Mouse (Mus musculus) stomach, embryonic 14.5 days (tissue): ENCODE results near the gene Ehbp1l1. TPM values are rescaled to one million over a fixed set of nuclear protein-coding genes. Genes with fewer than 3 reads are reported as not detected.

Experiments
- ATAC-seq: fragments of 200-750 bp; cut with Nextera tagmentation; 2 replicates; pipeline ENCODE4 v1.8.0; 2017; ENCODE audit warnings: low read depth, moderate TSS enrichment; ENCODE audit not compliant: insufficient number of reproducible peaks, insufficient read depth, low FRiP score
- H3K27ac ChIP-seq: fragments of 300-500 bp; sonication (generic); 2 replicates; pipeline ENCODE4 v1.5.1; 2014; ENCODE audit warnings: mild to moderate bottlenecking, low read length, moderate library complexity, mixed read lengths
- H3K27me3 ChIP-seq: fragments of 300-500 bp; sonication (generic); 2 replicates; pipeline ENCODE4 v1.6.1; 2014; ENCODE audit warnings: low read length, control low read depth, mixed read lengths; ENCODE audit not compliant: control insufficient read depth, insufficient read depth
- H3K36me3 ChIP-seq: fragments of 300-500 bp; sonication (generic); 2 replicates; pipeline ENCODE4 v1.6.1; 2014; ENCODE audit warnings: mild to moderate bottlenecking, control low read depth, low read length, moderate library complexity, mixed read lengths; ENCODE audit not compliant: control insufficient read depth, insufficient read depth
- H3K4me1 ChIP-seq: fragments of 300-500 bp; sonication (generic); 2 replicates; pipeline ENCODE4 v1.6.1; 2014; ENCODE audit warnings: low read length, control low read depth, mixed read lengths; ENCODE audit not compliant: control insufficient read depth, insufficient read depth
- H3K4me2 ChIP-seq: fragments of 300-500 bp; sonication (generic); replicated peaks from 2 replicates; pipeline ENCODE4 v1.6.1; 2014; ENCODE audit warnings: low read depth, low read length, control low read depth
- H3K4me3 ChIP-seq: fragments of 300-500 bp; sonication (generic); 2 replicates; pipeline ENCODE4 v1.5.1; 2014; ENCODE audit warnings: low read depth, low read length, control low read depth
- H3K9ac ChIP-seq: fragments of 300-500 bp; sonication (generic); replicated peaks from 2 replicates; pipeline ENCODE4 v1.6.1; 2014; ENCODE audit warnings: low read depth, mild to moderate bottlenecking, control low read depth, low read length, moderate library complexity, mixed read lengths
- H3K9me3 ChIP-seq: fragments of 300-500 bp; sonication (generic); 2 replicates; pipeline ENCODE4 v1.6.1; 2016; ENCODE audit warnings: low read depth, low read length, control low read depth; ENCODE audit not compliant: control insufficient read depth
- WGBS: fragments of 180-500 bp; shearing (Covaris S2); extraction: QIAGEN DNeasy Blood & Tissue Kit; methylation state at CpG from one replicate; pipeline ENCODE4 v1.1.7; 2014; 5-methylcytosine and 5-hydroxymethylcytosine counted together
- polyA plus RNA-seq: library from polyadenylated mRNA; unstranded; fragments of >200 nt; fragmentation: Nextera tagmentation; extraction: Ambion mirVana; gene quantifications from 2 replicates; pipeline ENCODE4 v1.2.1, GENCODE M21; 2014

Gene Ehbp1l1
- polyA plus RNA-seq, 1 experiment from 2014 or later = 36.7 TPM

DNA sequence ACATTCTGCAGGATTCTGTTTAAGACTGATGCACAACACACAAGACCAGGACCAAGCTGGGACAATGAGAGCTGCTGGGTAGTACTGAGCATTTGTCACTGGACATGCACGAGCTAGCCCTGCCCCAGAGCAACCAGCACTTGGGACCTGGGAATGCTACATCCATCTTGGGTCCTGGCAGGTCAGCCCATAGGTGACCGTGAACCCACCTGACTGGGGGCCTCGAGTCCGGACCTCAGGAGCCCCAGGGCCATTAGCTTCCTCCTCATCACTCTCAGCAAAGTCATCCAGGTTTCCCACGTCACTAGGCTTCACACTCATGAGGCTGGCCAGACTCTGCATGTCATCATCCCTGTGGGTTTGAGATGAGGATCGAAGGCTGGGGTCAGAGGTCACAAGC is 4.9 kb downstream of the Ehbp1l1 start:
- Histone ChIP-seq H3K9ac (no peak overlapping the region), H3K4me2 (no peak overlapping the region), H3K9me3 (no peaks in the 10 kb centered on the region), H3K4me1 (peaks cover 12% of the 10 kb centered on the region), H3K4me3 (no peak overlapping the region), H3K27me3 (no peaks in the 10 kb centered on the region), H3K27ac (no peak overlapping the region), H3K36me3 (peaks cover 43% of the 10 kb centered on the region)
- ATAC-seq = no peak
- 85% methylated on average over 6 of the region's 6 CpGs for WGBS

- Histone ChIP-seq H3K4me1 (peaks cover 14% of the 10 kb centered on the region; the same call in 1 of the 2 replicates), H3K9ac (no peak overlapping the region), H3K9me3 (no peaks in the 10 kb centered on the region), H3K4me2 (no peak overlapping the region), H3K36me3 (peaks cover 41% of the 10 kb centered on the region), H3K4me3 (no peak overlapping the region), H3K27ac (no peak overlapping the region), H3K27me3 (no peaks in the 10 kb centered on the region)
- no peak for ATAC-seq
- 52% methylated on average over 10 of the region's 10 CpGs for WGBS
Observed at GRCm38 (mm10) chr19:5716955-5717354, 9.2 kb downstream of the Ehbp1l1 start.

DNA sequence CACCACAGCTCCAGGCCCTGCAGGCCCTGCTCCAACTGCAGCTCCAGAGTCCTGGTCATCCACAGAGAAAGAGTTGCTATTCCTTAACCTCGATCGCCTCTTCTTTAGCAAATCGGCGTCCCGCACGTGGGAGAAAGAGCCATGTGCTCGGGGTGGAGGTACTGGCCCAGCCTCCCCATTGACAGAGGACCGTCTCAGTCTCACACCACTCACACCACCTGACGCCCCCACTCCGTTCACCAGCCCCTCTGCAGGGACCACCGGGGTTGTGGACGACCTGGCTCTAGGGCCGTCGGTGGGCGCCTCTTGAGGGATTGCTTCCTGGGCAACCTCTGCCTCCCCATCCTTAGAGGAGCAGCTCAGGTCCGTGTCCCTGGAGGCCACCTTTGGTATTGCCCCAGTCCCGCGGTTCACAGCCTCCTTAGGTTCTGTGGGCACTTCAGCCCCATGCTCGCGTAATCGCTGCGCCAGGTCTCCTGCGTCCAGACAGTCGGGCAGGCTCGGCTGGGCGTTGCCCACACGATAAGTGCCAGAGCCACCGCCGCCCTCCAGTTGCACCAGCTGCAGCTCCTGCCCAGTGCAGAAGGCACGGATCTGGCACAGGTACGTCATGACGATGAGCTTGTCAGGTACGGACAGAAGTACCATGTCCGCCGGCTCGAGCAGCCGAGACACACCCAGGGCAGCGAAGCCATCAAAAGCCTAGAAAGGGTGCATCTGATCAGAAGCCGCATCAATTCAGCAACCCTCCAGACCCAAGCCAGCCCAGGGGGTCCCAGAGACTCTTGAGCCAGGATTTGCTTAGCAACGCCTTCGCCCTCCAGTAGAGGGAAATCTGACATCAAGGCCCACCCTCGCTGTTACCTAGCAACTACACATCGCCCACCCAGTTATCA is 10.1 kb downstream of the Ehbp1l1 start:
- Histone ChIP-seq H3K9ac (no peak overlapping the region), H3K4me2 (no peak overlapping the region), H3K27ac (no peak overlapping the region), H3K9me3 (no peaks in the 10 kb centered on the region), H3K4me1 (peaks cover 14% of the 10 kb centered on the region; the same call in 1 of the 2 replicates), H3K27me3 (no peaks in the 10 kb centered on the region), H3K36me3 (peaks cover 41% of the 10 kb centered on the region), H3K4me3 (no peak overlapping the region)
- WGBS = 29% methylated on average over 43 of the region's 43 CpGs
- peak; percentile 33 for ATAC-seq

DNA sequence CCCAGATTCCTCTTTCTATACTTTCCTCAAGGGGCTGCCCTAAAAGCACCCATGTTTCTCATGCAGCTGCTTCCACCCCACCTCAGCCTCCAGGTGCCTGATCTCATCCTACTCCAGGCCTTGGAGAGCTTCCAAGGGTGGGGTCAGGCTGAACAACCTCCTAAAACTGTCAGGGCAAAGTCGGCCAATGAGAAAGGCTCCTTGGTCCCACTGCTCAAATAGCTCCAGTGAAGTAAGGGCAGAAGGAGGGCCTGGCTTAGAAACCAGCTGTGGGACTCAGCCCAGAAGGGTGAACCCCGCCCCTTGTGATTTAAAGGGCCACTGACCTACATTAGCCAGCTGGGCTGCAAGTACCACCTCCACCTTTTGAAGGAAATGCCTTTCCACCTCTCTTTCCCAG is 12.4 kb downstream of the Ehbp1l1 start:
- ATAC-seq = peak; percentile 83
- Histone ChIP-seq H3K36me3 (peaks cover 29% of the 10 kb centered on the region), H3K4me1 (peaks cover 14% of the 10 kb centered on the region; the same call in 1 of the 2 replicates), H3K27me3 (no peaks in the 10 kb centered on the region), H3K27ac (peak overlapping the region; percentile 74), H3K4me3 (no peak overlapping the region), H3K9ac (no peak overlapping the region), H3K4me2 (0 out of 2 replicates have a peak overlapping the region, but pooled peaks have one; percentile 3), H3K9me3 (no peaks in the 10 kb centered on the region)
- 10% methylated on average over 2 of the region's 2 CpGs for WGBS

GRCm38 (mm10) chr19:5713255-5713654 is 12.9 kb downstream of the Ehbp1l1 start:
- no peaks in the 10 kb centered on the region for H3K27me3 ChIP-seq
- no peak overlapping the region for H3K9ac ChIP-seq
- no peaks in the 10 kb centered on the region for H3K9me3 ChIP-seq
- H3K36me3 ChIP-seq = peaks cover 29% of the 10 kb centered on the region
- H3K27ac ChIP-seq = peak overlapping the region; percentile 74
- 61% methylated on average over 5 of the region's 5 CpGs for whole genome bisulfite sequencing
- H3K4me2 ChIP-seq = 0 out of 2 replicates have a peak overlapping the region, but pooled peaks have one; percentile 3
- ATAC-seq = no peak; the same call in 1 of the 2 replicates
- H3K4me1 ChIP-seq = peaks cover 14% of the 10 kb centered on the region; the same call in 1 of the 2 replicates
- H3K4me3 ChIP-seq = no peak overlapping the region

GRCm38 (mm10) chr19:5711907-5712460 is 14.1 kb downstream of the Ehbp1l1 start:
- Histone ChIP-seq H3K4me3 (no peak overlapping the region), H3K27me3 (no peaks in the 10 kb centered on the region), H3K9me3 (no peaks in the 10 kb centered on the region), H3K9ac (no peak overlapping the region), H3K27ac (no peak overlapping the region), H3K4me1 (peaks cover 14% of the 10 kb centered on the region; the same call in 1 of the 2 replicates), H3K36me3 (peaks cover 38% of the 10 kb centered on the region), H3K4me2 (no peak overlapping the region)
- ATAC-seq = no peak
- 90% methylated on average over 14 of the region's 14 CpGs for WGBS

- peaks cover 38% of the 10 kb centered on the region for H3K36me3 ChIP-seq
Observed at GRCm38 (mm10) chr19:5711218-5711617, 14.9 kb downstream of the Ehbp1l1 start.

DNA sequence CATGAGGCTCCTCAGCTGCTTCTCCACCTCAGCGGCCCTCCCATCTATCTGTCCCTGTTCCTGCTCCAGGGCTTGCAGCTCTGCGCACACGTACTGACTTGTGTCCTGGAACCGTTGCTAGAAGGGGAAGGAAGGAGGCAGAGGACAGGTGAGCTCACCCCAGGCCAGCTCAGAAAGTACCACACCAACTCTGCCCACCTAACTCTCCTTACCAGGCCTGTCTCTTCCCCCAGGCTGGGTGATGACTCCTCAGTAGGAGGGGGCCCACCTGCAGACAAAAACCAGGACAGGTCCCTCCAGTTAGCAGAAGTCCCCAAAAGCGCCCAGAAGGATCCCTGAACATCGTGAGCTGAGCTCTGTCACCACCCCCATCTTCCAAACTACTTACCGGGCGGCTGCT is 15.5 kb downstream of the Ehbp1l1 start:
- no peak overlapping the region for H3K4me3 ChIP-seq
- H3K4me1 ChIP-seq = peaks cover 19% of the 10 kb centered on the region; the same call in 1 of the 2 replicates
- H3K4me2 ChIP-seq = no peak overlapping the region
- H3K9ac ChIP-seq = no peak overlapping the region
- H3K27ac ChIP-seq = no peak overlapping the region
- no peak for ATAC-seq
- no peaks in the 10 kb centered on the region for H3K27me3 ChIP-seq
- H3K36me3 ChIP-seq = peaks cover 40% of the 10 kb centered on the region
- H3K9me3 ChIP-seq = no peaks in the 10 kb centered on the region
- 87% methylated on average over 8 of the region's 8 CpGs for WGBS

More at GRCm38 (mm10) chr19:5711218-5711617, 14.9 kb downstream of the Ehbp1l1 start:
- no peak overlapping the region for H3K4me2 ChIP-seq
- no peak for ATAC-seq
- no peaks in the 10 kb centered on the region for H3K27me3 ChIP-seq
- H3K9me3 ChIP-seq = no peaks in the 10 kb centered on the region
- H3K4me3 ChIP-seq = no peak overlapping the region
- no peak overlapping the region for H3K27ac ChIP-seq
- H3K4me1 ChIP-seq = peaks cover 14% of the 10 kb centered on the region; the same call in 1 of the 2 replicates
- no peak overlapping the region for H3K9ac ChIP-seq
- 21% methylated on average over 3 of the region's 3 CpGs for WGBS
